Mouse (Mus musculus): Measurements from ENCODE around the gene Ror2. TPM values are rescaled to one million over a fixed set of nuclear protein-coding genes. Genes with fewer than 3 reads are reported as not detected.

Gene Ror2
- polyA plus RNA-seq, 1 experiment from 2014 or later = 17.4 TPM

DNA sequence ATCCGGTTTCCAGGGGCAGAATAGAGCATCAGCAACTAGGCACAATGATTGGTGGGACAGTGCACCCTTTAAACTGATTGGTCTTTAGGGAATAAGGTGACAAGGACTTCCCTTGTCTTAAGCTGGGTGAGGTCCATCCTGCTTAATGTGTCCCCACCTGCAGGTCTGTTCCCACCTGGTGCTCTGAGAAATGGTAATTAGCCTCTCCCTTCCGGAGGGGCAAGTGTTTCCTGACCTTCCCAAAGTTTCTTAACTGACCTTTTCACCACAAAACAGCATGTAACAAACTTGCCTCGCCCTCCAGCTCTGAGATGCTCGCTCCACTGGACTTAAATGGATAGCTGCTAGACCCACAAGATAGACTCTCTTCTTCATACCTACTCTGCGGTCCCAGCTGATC lies 101.8 kb downstream of the Ror2 start:
- no peak for ATAC-seq (ENCODE audit: insufficient read depth, low FRiP score, low read depth)
- WGBS = 71% methylated on average over 5 of the region's 5 CpGs
- Histone ChIP-seq H3K27ac (no peak overlapping the region), H3K9ac (no peak overlapping the region), H3K27me3 (replicated peaks) (no peaks in the 10 kb centered on the region), H3K36me3 (no peaks in the 10 kb centered on the region), H3K4me3 (replicated peaks) (no peak overlapping the region), H3K9me3 (no peaks in the 10 kb centered on the region), H3K4me2 (no peak overlapping the region), H3K4me1 (peaks cover 23% of the 10 kb centered on the region)

DNA sequence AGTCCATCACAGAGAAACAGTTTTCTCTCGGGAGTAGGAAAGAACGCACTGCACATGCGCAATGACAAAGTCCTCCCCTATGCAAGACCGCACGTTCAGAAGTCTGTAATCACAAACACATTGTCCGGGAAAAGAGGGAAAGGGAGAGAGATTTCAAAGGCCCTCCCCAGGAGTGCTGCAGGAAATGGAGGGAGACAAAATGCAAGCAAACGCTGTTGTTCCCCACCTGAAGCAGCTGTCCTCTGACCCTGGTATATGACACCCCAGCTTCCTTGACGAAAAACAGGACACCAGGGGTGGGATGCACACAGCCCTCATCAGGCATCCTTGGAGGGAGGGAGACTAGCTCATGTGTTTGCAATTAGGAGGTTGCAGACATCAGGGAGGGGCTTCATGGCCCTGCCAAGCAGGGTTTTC lies 102.8 kb downstream of the Ror2 start:
- no peaks in the 10 kb centered on the region for H3K9me3 ChIP-seq
- ATAC-seq (ENCODE audit: insufficient read depth, low FRiP score, low read depth) = no peak; the same call in 1 of the 2 replicates
- H3K9ac ChIP-seq = no peak overlapping the region
- peaks cover 24% of the 10 kb centered on the region for H3K4me1 ChIP-seq
- no peaks in the 10 kb centered on the region for H3K36me3 ChIP-seq
- H3K27me3 ChIP-seq (replicated peaks) = no peaks in the 10 kb centered on the region
- peak overlapping the region; percentile 35; the same call in 1 of the 2 replicates for H3K27ac ChIP-seq
- WGBS = 37% methylated on average over 8 of the region's 8 CpGs
- no peak overlapping the region for H3K4me3 ChIP-seq (replicated peaks)
- H3K4me2 ChIP-seq = no peak overlapping the region

- ATAC-seq (ENCODE audit: insufficient read depth, low FRiP score, low read depth) = peak; percentile 21; the same call in 1 of the 2 replicates
- no peak overlapping the region for H3K9ac ChIP-seq
Measured at GRCm38 (mm10) chr13:53178594-53178993, 107.3 kb downstream of the Ror2 start.

GRCm38 (mm10) chr13:53178171-53178570 lies 107.8 kb downstream of the Ror2 start:
- Histone ChIP-seq H3K4me1 (peaks cover 48% of the 10 kb centered on the region), H3K4me2 (peak overlapping the region; percentile 41; the same call in 1 of the 2 replicates), H3K9me3 (no peaks in the 10 kb centered on the region), H3K9ac (no peak overlapping the region), H3K27ac (peak overlapping the region; percentile 54), H3K36me3 (no peaks in the 10 kb centered on the region), H3K4me3 (replicated peaks) (no peak overlapping the region), H3K27me3 (replicated peaks) (no peaks in the 10 kb centered on the region)
- no peak for ATAC-seq (ENCODE audit: insufficient read depth, low FRiP score, low read depth)
- 45% methylated on average over 4 of the region's 4 CpGs for WGBS

More at GRCm38 (mm10) chr13:53178594-53178993, 107.3 kb downstream of the Ror2 start:
- Histone ChIP-seq H3K4me2 (peak overlapping the region; percentile 41), H3K9me3 (no peaks in the 10 kb centered on the region), H3K27me3 (replicated peaks) (no peaks in the 10 kb centered on the region), H3K27ac (peak overlapping the region; percentile 54), H3K36me3 (no peaks in the 10 kb centered on the region), H3K4me1 (peaks cover 53% of the 10 kb centered on the region), H3K4me3 (replicated peaks) (no peak overlapping the region)
- WGBS = 4% methylated on average over 13 of the region's 13 CpGs

DNA sequence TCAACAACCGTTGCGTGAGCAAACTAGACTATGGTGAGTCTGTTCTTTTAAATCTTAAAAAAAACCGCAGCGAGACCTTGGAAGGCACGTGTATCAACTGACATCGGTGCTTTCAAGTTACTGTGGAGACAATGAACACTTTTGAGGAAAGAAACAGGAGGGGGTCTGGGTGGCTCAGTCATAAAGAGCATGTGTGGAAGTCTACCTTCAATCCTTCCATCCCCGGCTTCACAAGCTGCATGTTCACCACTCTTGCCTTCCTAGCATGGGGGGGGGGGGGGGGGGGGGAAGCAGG lies 108.6 kb downstream of the Ror2 start:
- Histone ChIP-seq H3K9me3 (no peaks in the 10 kb centered on the region), H3K4me3 (replicated peaks) (no peak overlapping the region), H3K27me3 (replicated peaks) (no peaks in the 10 kb centered on the region), H3K9ac (no peak overlapping the region), H3K36me3 (no peaks in the 10 kb centered on the region), H3K27ac (no peak overlapping the region), H3K4me1 (peaks cover 43% of the 10 kb centered on the region), H3K4me2 (no peak overlapping the region)
- 54% methylated on average over 7 of the region's 7 CpGs for WGBS
- ATAC-seq (ENCODE audit: insufficient read depth, low FRiP score, low read depth) = no peak

GRCm38 (mm10) chr13:53176695-53177423 lies 109.1 kb downstream of the Ror2 start:
- Histone ChIP-seq H3K9ac (no peak overlapping the region), H3K4me3 (replicated peaks) (no peak overlapping the region), H3K27me3 (replicated peaks) (no peaks in the 10 kb centered on the region), H3K36me3 (no peaks in the 10 kb centered on the region), H3K9me3 (no peaks in the 10 kb centered on the region), H3K4me2 (no peak overlapping the region), H3K4me1 (peaks cover 42% of the 10 kb centered on the region), H3K27ac (no peak overlapping the region)
- 48% methylated on average over 10 of the region's 10 CpGs for WGBS
- no peak for ATAC-seq (ENCODE audit: insufficient read depth, low FRiP score, low read depth)

DNA sequence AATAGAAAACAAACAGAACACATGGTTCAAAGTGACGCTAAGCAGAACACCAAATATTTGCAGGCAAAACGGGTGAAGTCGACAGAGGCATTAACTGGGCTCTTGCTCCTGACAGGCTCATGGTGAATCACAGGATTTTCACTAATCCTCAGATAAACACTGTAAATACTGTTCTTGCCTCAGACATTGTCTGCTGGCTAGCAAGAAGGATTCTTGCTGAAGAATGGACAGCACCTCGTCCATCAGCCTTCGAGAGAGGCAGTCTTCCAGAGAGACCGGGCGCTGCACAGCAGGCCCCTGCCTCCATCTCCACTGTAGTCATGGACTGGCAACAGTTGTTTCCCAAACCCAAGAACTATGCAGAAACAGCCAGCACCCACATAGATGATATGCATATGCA lies 110.9 kb downstream of the Ror2 start:
- Histone ChIP-seq H3K27ac (0 out of 2 replicates have a peak overlapping the region, but pooled peaks have one; percentile 42), H3K9me3 (no peaks in the 10 kb centered on the region), H3K36me3 (no peaks in the 10 kb centered on the region), H3K9ac (no peak overlapping the region), H3K4me3 (replicated peaks) (no peak overlapping the region), H3K4me1 (peaks cover 42% of the 10 kb centered on the region), H3K4me2 (no peak overlapping the region), H3K27me3 (replicated peaks) (no peaks in the 10 kb centered on the region)
- 33% methylated on average over 7 of the region's 7 CpGs for WGBS
- ATAC-seq (ENCODE audit: insufficient read depth, low FRiP score, low read depth) = no peak

GRCm38 (mm10) chr13:53163671-53164070 lies 122.3 kb downstream of the Ror2 start:
- no peak overlapping the region for H3K4me3 ChIP-seq (replicated peaks)
- no peaks in the 10 kb centered on the region for H3K27me3 ChIP-seq (replicated peaks)
- peak overlapping the region; percentile 44; the same call in 1 of the 2 replicates for H3K27ac ChIP-seq
- no peak for ATAC-seq (ENCODE audit: insufficient read depth, low FRiP score, low read depth)
- no peak overlapping the region for H3K9ac ChIP-seq
- peaks cover 39% of the 10 kb centered on the region for H3K4me1 ChIP-seq
- no peaks in the 10 kb centered on the region for H3K36me3 ChIP-seq
- 16% methylated on average over 10 of the region's 10 CpGs for WGBS
- H3K4me2 ChIP-seq = no peak overlapping the region
- no peaks in the 10 kb centered on the region for H3K9me3 ChIP-seq

GRCm38 (mm10) chr13:53163060-53163459 lies 122.9 kb downstream of the Ror2 start:
- Histone ChIP-seq H3K27me3 (replicated peaks) (no peaks in the 10 kb centered on the region), H3K4me3 (replicated peaks) (no peak overlapping the region), H3K9me3 (no peaks in the 10 kb centered on the region), H3K4me1 (peaks cover 43% of the 10 kb centered on the region), H3K4me2 (no peak overlapping the region), H3K27ac (peak overlapping the region; percentile 59), H3K9ac (no peak overlapping the region), H3K36me3 (no peaks in the 10 kb centered on the region)
- WGBS = 41% methylated on average over 8 of the region's 8 CpGs
- no peak for ATAC-seq (ENCODE audit: insufficient read depth, low FRiP score, low read depth)

DNA sequence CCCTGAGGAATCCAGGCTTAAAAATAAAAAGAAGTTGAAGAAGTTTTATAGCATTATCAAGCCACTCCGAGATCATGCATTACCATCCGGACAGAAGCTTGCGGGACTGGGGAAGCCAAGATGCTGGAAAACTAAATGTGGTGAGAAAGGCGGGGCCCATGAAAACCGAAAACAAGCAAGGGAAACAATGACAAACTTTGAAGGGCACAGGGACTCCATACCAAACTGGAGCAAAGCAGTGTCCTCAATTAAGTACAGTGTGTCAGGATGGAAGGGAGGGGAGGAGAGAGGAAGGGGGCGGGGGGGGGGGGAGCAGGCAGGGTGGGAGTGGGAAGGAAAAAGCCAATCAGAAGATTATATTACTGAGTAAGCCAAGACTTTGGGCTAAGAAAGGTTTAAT lies 126.4 kb downstream of the Ror2 start:
- 88% methylated on average over 5 of the region's 6 CpGs for WGBS
- H3K4me1 ChIP-seq = peaks cover 54% of the 10 kb centered on the region

DNA sequence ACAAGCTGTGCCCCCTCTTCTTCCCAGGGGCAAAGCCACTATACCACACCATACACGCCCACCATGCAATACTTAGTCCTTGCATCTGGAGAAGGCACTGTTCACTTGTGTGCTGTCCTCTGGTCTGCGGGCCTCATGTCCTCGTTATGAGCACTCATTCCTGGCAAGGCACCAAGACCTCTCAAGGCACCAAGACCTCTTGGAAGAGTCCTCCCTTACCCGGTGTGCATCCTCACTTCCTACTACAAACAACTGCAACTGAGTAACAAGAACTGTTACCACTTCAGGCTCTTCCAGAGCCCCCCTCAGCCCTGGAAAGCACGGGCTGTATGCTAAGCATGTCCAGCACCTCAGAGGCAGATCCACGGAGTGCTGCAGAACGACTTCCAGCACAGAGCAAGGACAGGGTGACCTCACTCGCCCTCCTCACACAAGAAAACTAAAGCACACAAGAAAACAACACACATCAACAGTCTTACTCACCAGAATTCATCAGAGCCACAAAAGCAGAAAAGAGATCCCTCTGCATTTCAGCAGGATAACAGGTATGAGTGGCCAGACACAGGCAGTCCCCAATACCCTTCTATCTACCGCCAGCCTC lies 127.4 kb downstream of the Ror2 start:
- ATAC-seq (ENCODE audit: insufficient read depth, low FRiP score, low read depth) = no peak
- H3K9ac ChIP-seq = no peak overlapping the region
- H3K9me3 ChIP-seq = no peaks in the 10 kb centered on the region
- H3K27ac ChIP-seq = no peak overlapping the region
- H3K4me2 ChIP-seq = no peak overlapping the region
- WGBS = 67% methylated on average over 9 of the region's 9 CpGs
- no peaks in the 10 kb centered on the region for H3K36me3 ChIP-seq
- H3K27me3 ChIP-seq (replicated peaks) = no peaks in the 10 kb centered on the region
- no peak overlapping the region for H3K4me3 ChIP-seq (replicated peaks)
- peaks cover 55% of the 10 kb centered on the region for H3K4me1 ChIP-seq

More for the DNA sequence above, 126.4 kb downstream of the Ror2 start:
- H3K36me3 ChIP-seq = no peaks in the 10 kb centered on the region
- no peak overlapping the region for H3K9ac ChIP-seq
- H3K9me3 ChIP-seq = no peaks in the 10 kb centered on the region
- H3K4me3 ChIP-seq (replicated peaks) = no peak overlapping the region
- no peak overlapping the region for H3K4me2 ChIP-seq
- no peaks in the 10 kb centered on the region for H3K27me3 ChIP-seq (replicated peaks)
- ATAC-seq (ENCODE audit: insufficient read depth, low FRiP score, low read depth) = no peak
- H3K27ac ChIP-seq = no peak overlapping the region

GRCm38 (mm10) chr13:53156911-53157310 lies 129.0 kb downstream of the Ror2 start:
- ATAC-seq (ENCODE audit: insufficient read depth, low FRiP score, low read depth) = no peak
- Histone ChIP-seq H3K4me3 (replicated peaks) (no peak overlapping the region), H3K27ac (peak overlapping the region; percentile 70), H3K4me1 (peaks cover 47% of the 10 kb centered on the region), H3K36me3 (no peaks in the 10 kb centered on the region), H3K9ac (no peak overlapping the region), H3K27me3 (replicated peaks) (no peaks in the 10 kb centered on the region), H3K4me2 (no peak overlapping the region), H3K9me3 (no peaks in the 10 kb centered on the region)
- 71% methylated on average over 15 of the region's 15 CpGs for WGBS

All from stomach, embryonic 15.5 days (tissue).